Mouse (Mus musculus) frontal cortex, postnatal 25 days (tissue): ENCODE results near the gene Phospho1.
A peak's percentile ranks its signal among the peaks of the same experiment; 100 is the strongest.
"Not testable (repeated sequence)": the region's sequence is repeated elsewhere in the genome, so short reads cannot be mapped to it uniquely, and the experiment has no call there.

Experiments
- DNase-seq, 2 experiments: peaks; one replicate each; pipeline ENCODE4 v3.0.0; 2022; ENCODE audit warnings: low spot score in 2 of 2

The Phospho1 gene

GRCm38 (mm10) chr11:95860071-95860490 is 35.8 kb downstream of the Phospho1 start:
- no peak for DNase-seq

- no peak for DNase-seq
These were observed 37.1 kb downstream of the Phospho1 start for GRCm38 (mm10) chr11:95861397-95861796.

GRCm38 (mm10) chr11:95869442-95869841 is 45.1 kb downstream of the Phospho1 start:
- no peak for DNase-seq

- no peak for DNase-seq
These were observed 45.7 kb downstream of the Phospho1 start for GRCm38 (mm10) chr11:95869918-95870470.

- DNase-seq = no peak
These were observed 51.5 kb downstream of the Phospho1 start for GRCm38 (mm10) chr11:95875804-95876203.

DNA sequence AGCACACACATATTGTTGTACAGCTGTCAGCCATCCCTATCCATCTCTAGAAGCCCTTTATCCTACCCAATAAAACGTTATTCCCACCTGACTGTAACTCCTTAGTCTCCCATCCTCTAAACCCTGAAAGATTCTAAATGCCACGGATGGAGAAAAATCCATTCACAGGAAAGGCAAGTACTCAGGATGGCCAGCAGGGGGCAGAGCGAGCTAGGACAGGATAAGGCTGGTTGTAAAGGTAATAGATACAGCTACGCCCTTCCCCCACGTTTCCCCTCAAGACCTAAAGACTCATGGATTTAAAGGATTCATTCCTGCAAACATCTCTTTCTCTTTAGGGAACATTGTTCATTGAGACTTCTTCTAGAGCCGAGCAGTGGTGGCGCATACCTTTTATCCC is 52.0 kb downstream of the Phospho1 start:
- peak in 1 of 2 experiments; percentile 25 for DNase-seq

DNA sequence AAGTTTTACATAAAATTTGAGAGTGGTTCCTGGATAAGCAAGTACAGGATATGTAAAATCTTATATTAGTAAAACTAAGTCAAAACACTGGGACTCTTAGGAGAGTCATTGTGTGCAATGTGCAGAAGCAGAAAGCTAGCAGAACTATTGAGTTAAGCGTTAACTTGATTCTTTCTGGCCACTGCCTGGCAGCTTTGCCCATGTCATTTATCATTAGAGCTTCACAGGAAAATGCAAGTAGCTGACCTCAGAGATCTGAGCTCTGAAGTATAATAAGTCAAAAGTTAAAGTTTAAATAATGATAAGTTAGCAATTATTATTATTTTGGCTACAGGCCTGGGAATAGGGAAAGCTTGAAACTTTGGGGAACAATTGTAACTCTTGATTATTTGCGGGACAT is 55.6 kb downstream of the Phospho1 start:
- DNase-seq = not testable (repeated sequence)
